Mouse (Mus musculus): ENCODE measurements at regions not wholly inside any gene's neighbourhood (a gene's known extent, or its start where the extent isn't known, plus 50 kb on each side); places are given as distances from the start of the nearest gene placed in this dataset.

DNA sequence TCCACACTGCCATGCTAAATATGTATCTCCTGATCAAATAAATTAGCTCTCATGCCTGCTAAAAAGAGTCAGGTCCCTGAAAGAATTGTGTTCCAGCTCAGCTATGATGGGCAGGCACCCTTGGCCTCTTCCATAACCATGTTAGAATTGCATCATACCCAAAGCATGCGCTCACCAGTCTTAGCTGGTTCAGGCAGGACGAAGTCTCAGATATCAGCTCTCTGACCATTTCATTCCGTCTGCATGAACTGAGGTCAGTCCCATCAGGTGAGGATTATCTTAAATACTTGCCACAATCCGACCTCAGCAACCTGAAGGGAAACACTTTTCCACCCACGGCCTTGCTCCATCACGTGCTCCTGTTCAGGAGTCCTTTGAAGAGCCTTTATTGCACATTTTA lies 101.3 kb upstream of the Rreb1 start:
- H3K36me3 ChIP-seq, result no peaks in the 10 kb centered on the region
- no peaks in the 10 kb centered on the region for H3K9me3 ChIP-seq
- no peak for ATAC-seq (ENCODE audit: insufficient read depth, low FRiP score, low read depth)

DNA sequence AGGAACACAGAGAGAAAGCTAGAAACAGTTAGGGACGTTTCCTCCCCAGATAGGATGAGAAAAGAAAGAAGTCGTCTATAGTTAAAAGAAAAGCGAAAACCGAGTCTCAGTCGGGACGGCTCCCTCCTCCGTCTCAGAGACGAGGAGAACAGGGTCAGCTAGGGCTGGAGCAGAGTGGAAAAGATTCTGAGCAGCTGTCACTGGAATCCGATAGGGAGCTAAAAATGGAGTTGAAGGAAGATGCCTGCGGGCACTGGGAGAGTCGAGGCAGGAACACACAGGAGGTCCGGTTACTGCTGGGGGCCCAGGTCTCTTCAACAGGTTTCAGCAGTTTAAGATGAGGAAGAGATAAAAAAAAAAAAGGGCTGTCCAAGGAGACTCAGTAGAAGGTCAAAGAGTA lies 99.9 kb upstream of the Rreb1 start:
- Histone ChIP-seq H3K4me2 (no peak overlapping the region), H3K4me3 (replicated peaks) (no peak overlapping the region), H3K27ac (no peak overlapping the region), H3K4me1 (no peaks in the 10 kb centered on the region), H3K36me3 (no peaks in the 10 kb centered on the region), H3K27me3 (replicated peaks) (no peaks in the 10 kb centered on the region), H3K9me3 (no peaks in the 10 kb centered on the region), H3K9ac (no peak overlapping the region)
- no peak for ATAC-seq (ENCODE audit: insufficient read depth, low FRiP score, low read depth)
- WGBS, result 66% methylated on average over 12 of the region's 12 CpGs

More for the DNA sequence above, 101.3 kb upstream of the Rreb1 start:
- Histone ChIP-seq H3K27me3 (replicated peaks) (no peaks in the 10 kb centered on the region), H3K4me3 (replicated peaks) (no peak overlapping the region), H3K4me1 (no peaks in the 10 kb centered on the region), H3K27ac (no peak overlapping the region), H3K4me2 (no peak overlapping the region), H3K9ac (no peak overlapping the region)
- 74% methylated on average over 6 of the region's 6 CpGs for WGBS

DNA sequence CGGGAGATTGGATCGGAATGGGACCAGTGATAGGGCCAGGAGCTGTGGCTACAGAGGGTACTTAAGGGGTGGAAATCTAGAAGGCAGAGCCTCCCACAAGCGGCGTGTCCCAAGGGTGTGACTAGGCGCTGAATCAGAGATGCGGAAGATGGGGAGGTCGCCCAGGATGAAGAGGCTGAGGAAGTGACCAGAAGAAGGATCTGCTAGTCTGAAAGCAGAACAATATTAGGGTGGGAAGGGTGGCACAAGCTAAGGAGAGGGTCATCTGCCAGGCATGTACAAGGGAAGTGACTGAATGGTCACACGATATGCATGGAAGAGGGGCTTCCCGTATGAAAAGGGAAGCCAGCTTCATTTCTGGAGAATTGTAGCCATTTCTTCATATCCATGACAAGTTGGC lies 99.4 kb upstream of the Rreb1 start:
- no peak overlapping the region for H3K4me3 ChIP-seq (replicated peaks)

DNA sequence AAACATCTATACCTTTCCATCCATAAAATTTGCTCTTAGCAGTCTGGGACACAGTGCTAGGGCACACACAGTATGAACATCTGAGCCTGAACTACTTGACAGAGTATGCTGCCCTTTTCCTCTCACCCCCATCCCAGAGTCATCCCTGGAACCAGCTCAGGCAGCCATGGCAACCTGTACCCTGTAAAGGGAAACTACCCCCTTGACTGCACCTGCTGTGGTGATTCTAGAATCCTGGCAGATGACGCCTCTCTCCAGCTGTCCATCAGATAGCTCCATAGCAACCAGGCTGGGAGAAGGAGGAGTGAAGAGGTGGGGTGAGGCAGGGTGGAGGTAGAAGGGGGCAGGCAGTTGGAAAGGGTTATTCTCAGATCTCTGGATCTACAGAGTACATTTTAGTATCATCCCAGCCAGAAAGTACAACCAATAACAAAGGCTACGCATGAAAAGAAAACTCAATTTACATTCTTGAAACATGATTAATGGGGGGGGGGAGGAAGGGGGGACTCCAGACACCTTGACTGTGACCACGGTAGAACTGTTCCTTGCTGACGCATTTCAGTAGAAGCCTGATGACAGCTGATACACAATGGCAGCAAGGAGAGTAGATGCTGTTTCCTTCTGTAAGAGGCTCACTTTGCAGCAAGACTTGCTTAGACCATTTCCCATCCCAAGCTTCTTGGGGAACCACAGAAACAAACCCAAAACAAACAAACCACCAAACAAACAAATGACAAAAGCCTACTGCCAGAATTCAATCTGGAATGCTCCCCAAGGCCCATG lies 97.2 kb upstream of the Rreb1 start:
- Histone ChIP-seq H3K4me2 (no peak overlapping the region), H3K9ac (no peak overlapping the region), H3K4me3 (replicated peaks) (no peak overlapping the region), H3K36me3 (no peaks in the 10 kb centered on the region), H3K9me3 (no peaks in the 10 kb centered on the region), H3K27ac (no peak overlapping the region), H3K27me3 (replicated peaks) (no peaks in the 10 kb centered on the region), H3K4me1 (no peaks in the 10 kb centered on the region)
- peak; percentile 50; the same call in 1 of the 2 replicates for ATAC-seq (ENCODE audit: insufficient read depth, low FRiP score, low read depth)
- WGBS, result 38% methylated on average over 4 of the region's 4 CpGs

More for the DNA sequence above, 99.4 kb upstream of the Rreb1 start:
- Histone ChIP-seq H3K9me3 (no peaks in the 10 kb centered on the region), H3K36me3 (no peaks in the 10 kb centered on the region), H3K4me1 (no peaks in the 10 kb centered on the region), H3K27me3 (replicated peaks) (no peaks in the 10 kb centered on the region), H3K9ac (no peak overlapping the region), H3K4me2 (no peak overlapping the region), H3K27ac (no peak overlapping the region)
- WGBS, result 90% methylated on average over 9 of the region's 9 CpGs
- no peak for ATAC-seq (ENCODE audit: insufficient read depth, low FRiP score, low read depth)

DNA sequence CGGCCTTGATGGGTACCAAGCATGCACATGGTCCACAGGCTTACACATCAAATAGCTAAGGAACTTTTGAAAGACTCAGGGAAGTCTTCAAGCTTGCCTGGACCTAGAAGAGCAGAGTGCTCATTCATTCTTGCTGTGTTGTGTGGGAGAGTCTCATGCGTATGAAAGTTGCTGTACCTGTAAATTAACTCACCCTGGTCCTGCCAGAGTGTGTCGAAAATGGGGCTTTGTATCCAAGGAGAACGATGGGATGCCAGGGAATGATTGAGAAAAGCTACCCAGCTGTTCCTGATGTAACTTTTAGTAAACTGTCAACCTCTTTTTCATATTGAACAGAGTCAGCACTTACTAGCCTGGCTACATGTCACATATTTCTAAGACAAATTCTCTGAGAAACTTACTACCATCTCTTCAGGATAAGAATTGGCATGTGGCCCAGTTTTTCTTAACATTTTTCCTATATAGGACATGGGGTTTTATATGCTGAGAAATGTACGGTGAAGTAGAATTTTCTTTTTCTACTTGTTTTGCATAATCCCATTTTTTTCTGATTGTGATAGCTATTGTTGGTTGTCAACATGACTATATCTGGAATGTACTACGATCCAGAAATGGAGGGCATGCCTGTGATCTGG lies 95.0 kb upstream of the Rreb1 start:
- H3K27me3 ChIP-seq (replicated peaks), result no peaks in the 10 kb centered on the region
- H3K4me2 ChIP-seq, result no peak overlapping the region
- no peaks in the 10 kb centered on the region for H3K36me3 ChIP-seq
- no peak overlapping the region for H3K27ac ChIP-seq
- WGBS, result 67% methylated on average over 6 of the region's 6 CpGs
- no peak for ATAC-seq (ENCODE audit: insufficient read depth, low FRiP score, low read depth)
- H3K4me1 ChIP-seq, result no peaks in the 10 kb centered on the region
- H3K9ac ChIP-seq, result no peak overlapping the region
- no peaks in the 10 kb centered on the region for H3K9me3 ChIP-seq
- no peak overlapping the region for H3K4me3 ChIP-seq (replicated peaks)

DNA sequence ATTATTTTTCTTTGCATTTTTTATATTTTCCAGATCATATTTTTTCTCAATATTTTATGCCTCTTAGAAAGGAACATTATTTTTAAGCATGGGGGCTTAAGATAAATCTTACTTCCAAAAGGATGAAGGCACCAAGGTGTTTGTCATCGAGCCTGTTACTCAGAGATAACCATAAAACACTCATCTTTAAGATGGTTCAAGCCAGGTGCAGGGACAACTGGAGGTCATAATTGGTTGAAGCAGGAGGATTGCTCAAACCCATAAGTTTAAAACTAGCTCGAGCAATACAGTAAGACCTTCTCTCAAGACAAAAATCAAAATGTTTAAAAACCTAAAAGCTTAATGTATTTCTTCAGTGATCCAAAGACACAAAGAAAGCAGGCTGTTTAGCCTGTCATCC lies 92.6 kb upstream of the Rreb1 start:
- Histone ChIP-seq H3K4me2 (no peak overlapping the region), H3K9ac (no peak overlapping the region), H3K9me3 (no peaks in the 10 kb centered on the region), H3K4me3 (replicated peaks) (no peak overlapping the region), H3K36me3 (no peaks in the 10 kb centered on the region), H3K27ac (no peak overlapping the region), H3K27me3 (replicated peaks) (no peaks in the 10 kb centered on the region), H3K4me1 (no peaks in the 10 kb centered on the region)
- WGBS, result 76% methylated on average over 2 of the region's 2 CpGs
- no peak for ATAC-seq (ENCODE audit: insufficient read depth, low FRiP score, low read depth)

DNA sequence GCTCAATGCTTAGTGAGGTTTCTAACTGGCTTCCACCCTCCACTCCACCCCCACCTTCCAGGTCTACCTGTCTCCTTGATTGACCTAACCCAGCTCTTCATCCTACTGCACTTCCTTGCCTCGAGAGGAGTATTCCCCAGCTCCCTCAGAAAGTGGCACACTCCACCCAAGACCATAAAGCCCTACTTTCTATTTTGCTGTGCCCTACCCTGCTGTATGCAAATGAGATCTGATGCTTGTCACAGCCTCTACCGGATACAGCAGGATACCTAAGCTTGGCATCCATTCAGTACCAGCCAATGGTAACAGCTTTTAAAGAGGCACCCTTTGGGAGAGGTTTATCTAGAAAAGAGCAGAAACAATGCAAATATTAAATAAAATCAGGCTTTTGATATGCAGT lies 92.1 kb upstream of the Rreb1 start:
- Histone ChIP-seq H3K9ac (no peak overlapping the region), H3K27ac (no peak overlapping the region), H3K4me3 (replicated peaks) (no peak overlapping the region), H3K9me3 (no peaks in the 10 kb centered on the region), H3K4me1 (no peaks in the 10 kb centered on the region), H3K36me3 (no peaks in the 10 kb centered on the region), H3K4me2 (no peak overlapping the region), H3K27me3 (replicated peaks) (no peaks in the 10 kb centered on the region)
- 58% methylated on average over 2 of the region's 2 CpGs for WGBS
- no peak for ATAC-seq (ENCODE audit: insufficient read depth, low FRiP score, low read depth)

DNA sequence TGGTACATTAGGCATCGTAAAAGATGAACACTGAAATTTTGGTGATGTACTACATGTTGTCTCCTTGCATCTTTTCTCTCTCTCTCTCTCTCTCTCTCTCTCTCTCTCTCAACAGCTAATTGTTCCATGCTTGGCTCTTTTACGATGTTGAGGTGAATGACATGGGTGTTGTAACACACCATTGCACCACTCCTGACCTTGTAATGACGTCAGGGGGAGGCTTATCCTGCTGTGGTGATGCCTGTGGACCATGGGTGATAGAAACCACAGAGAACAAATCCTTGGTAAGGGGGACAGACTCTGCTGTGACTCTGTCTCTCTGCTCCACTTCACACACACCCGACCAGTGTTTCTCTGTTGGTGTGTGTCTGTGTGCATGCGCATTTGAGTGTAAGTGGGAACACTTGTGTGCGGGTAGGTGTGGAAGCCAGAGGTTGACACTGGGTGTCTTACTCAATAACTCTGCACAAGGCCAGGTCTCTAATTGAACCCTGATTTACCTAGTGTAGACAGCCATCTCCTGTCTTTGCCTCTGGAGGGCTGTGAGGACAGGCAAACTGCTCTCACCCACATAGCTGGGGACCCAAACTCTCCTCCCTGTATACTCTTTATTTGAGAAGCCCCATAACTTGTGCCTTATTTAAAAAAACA lies 88.9 kb upstream of the Rreb1 start:
- H3K27me3 ChIP-seq (replicated peaks), result no peaks in the 10 kb centered on the region

DNA sequence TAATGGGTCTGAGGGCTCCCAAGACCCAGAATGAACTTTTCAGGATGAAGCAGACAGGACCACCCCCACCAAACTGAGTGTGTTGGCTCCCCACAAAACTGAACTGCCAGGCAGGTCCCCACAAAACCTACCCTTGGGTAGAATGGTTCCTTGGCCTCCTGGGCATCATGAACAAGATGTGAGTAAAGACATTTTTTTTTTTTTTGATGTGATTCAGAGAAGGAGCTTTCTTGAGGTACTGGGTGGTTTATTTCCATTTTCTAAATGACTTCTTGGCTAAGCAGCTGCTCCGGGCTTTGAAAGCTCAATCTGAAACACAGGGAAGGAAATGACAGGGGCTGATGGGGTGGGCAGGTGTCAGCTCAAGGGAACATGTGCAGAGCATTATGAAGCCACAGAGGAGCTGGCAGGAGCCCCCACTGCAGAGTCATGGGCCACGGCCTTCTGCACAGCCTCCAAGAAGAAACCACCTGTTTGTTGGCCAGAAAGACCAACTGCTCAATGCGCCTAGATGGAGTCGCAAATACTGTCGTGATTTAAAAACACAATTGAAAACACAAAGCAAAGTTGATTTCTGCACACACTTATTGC lies 86.2 kb upstream of the Rreb1 start:
- H3K36me3 ChIP-seq, result no peaks in the 10 kb centered on the region
- WGBS, result 80% methylated on average over 5 of the region's 5 CpGs
- ATAC-seq (ENCODE audit: insufficient read depth, low FRiP score, low read depth), result no peak

More for the DNA sequence above, 88.9 kb upstream of the Rreb1 start:
- ATAC-seq (ENCODE audit: insufficient read depth, low FRiP score, low read depth), result no peak
- Histone ChIP-seq H3K27ac (no peak overlapping the region), H3K9me3 (no peaks in the 10 kb centered on the region), H3K36me3 (no peaks in the 10 kb centered on the region), H3K4me2 (no peak overlapping the region), H3K4me3 (replicated peaks) (no peak overlapping the region), H3K9ac (no peak overlapping the region), H3K4me1 (no peaks in the 10 kb centered on the region)
- WGBS, result 87% methylated on average over 6 of the region's 6 CpGs

DNA sequence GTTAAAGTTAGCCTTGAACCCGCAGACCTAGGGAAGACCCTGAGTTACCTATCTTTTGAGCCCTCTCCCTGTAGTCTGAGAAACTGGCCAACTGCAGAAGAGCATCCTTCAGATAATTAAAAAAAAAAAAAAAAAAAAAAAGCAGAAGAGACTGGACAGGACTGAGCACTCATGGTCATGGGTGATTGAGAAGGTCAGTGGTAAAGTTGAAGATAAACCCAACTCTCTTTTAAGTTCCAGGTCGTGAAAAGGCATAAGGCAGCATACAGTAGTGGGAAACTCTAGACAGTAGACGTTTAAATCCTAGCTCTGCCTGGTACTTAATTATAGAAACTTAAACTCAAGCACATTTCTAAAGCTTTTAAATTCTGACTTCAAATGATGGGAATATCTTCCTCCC lies 84.6 kb upstream of the Rreb1 start:
- Histone ChIP-seq H3K4me1 (no peaks in the 10 kb centered on the region), H3K9me3 (no peaks in the 10 kb centered on the region), H3K4me3 (replicated peaks) (no peak overlapping the region), H3K27ac (no peak overlapping the region), H3K9ac (no peak overlapping the region), H3K4me2 (no peak overlapping the region), H3K36me3 (no peaks in the 10 kb centered on the region), H3K27me3 (replicated peaks) (no peaks in the 10 kb centered on the region)
- no peak for ATAC-seq (ENCODE audit: insufficient read depth, low FRiP score, low read depth)
- 74% methylated on average over 3 of the region's 3 CpGs for WGBS

More for the DNA sequence above, 86.2 kb upstream of the Rreb1 start:
- H3K9ac ChIP-seq, result no peak overlapping the region
- H3K27ac ChIP-seq, result no peak overlapping the region
- H3K4me1 ChIP-seq, result no peaks in the 10 kb centered on the region
- no peak overlapping the region for H3K4me2 ChIP-seq
- H3K4me3 ChIP-seq (replicated peaks), result no peak overlapping the region
- H3K27me3 ChIP-seq (replicated peaks), result no peaks in the 10 kb centered on the region
- no peaks in the 10 kb centered on the region for H3K9me3 ChIP-seq

DNA sequence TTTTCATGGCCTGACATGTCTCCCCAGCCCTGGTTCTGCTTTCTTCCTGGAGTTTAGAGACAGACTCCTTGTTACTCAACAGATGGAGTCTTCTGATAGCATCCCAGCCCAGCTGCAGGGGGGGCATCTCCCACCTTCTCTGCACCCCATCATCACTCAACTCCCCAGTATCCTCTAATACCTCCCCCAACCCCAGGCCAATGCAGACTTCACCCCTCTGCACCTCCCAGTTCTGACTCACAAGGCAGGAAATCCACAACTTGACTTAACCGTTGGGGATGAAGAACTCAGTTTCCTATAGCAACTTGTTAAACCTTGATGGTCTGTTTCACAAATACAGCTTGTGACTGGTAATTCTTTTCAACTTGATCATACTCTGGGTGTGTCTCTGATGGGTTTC lies 73.7 kb upstream of the Rreb1 start:
- H3K36me3 ChIP-seq, result no peaks in the 10 kb centered on the region
- H3K9ac ChIP-seq, result no peak overlapping the region
- no peaks in the 10 kb centered on the region for H3K9me3 ChIP-seq
- no peak overlapping the region for H3K4me2 ChIP-seq
- no peak overlapping the region for H3K27ac ChIP-seq
- no peak for ATAC-seq (ENCODE audit: insufficient read depth, low FRiP score, low read depth)
- no peaks in the 10 kb centered on the region for H3K4me1 ChIP-seq
- no peaks in the 10 kb centered on the region for H3K27me3 ChIP-seq (replicated peaks)
- 60% methylated on average over 1 of the region's 1 CpGs for WGBS
- H3K4me3 ChIP-seq (replicated peaks), result no peak overlapping the region

DNA sequence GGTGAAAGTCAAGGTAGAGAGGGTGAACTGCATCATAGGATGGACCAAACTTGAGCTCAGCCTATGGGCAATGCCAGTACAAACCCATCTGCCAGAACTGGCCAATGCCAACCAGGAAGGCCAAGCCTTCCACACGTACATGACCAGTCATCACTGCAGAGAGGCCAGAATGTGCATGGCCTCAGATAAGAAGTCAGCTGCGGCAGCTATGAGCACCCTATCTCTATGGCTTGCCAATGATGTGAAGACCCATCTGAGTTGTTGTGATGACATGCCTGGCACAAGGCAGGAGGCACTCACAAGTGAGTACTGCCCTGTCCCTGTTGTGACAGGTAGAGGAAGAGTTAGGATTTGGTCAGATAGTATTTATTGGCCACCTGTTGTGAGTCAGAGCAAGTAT lies 72.7 kb upstream of the Rreb1 start:
- Histone ChIP-seq H3K9ac (no peak overlapping the region), H3K4me1 (no peaks in the 10 kb centered on the region), H3K27ac (no peak overlapping the region), H3K9me3 (no peaks in the 10 kb centered on the region), H3K4me2 (no peak overlapping the region), H3K4me3 (replicated peaks) (no peak overlapping the region), H3K27me3 (replicated peaks) (no peaks in the 10 kb centered on the region), H3K36me3 (no peaks in the 10 kb centered on the region)
- WGBS, result 85% methylated on average over 2 of the region's 2 CpGs
- ATAC-seq (ENCODE audit: insufficient read depth, low FRiP score, low read depth), result no peak

All from stomach, embryonic 15.5 days (tissue).